Mouse (Mus musculus) ovary, adult 10 weeks (tissue): ENCODE results near the gene Atrnl1. TPM values are rescaled to one million over a fixed set of nuclear protein-coding genes. Genes with fewer than 3 reads are reported as not detected.

Source experiments
- polyA plus RNA-seq: library from polyadenylated mRNA; stranded (reverse); fragments of 350-450 nt; fragmentation: Illumina TruSeq; extraction: RNeasy Lipid Tissue Mini Kit (QIAGEN cat#74804); gene quantifications from one replicate; pipeline ENCODE4 v1.2.3, GENCODE M21; 2014

Gene Atrnl1
- 70.3 TPM for polyA plus RNA-seq

DNA sequence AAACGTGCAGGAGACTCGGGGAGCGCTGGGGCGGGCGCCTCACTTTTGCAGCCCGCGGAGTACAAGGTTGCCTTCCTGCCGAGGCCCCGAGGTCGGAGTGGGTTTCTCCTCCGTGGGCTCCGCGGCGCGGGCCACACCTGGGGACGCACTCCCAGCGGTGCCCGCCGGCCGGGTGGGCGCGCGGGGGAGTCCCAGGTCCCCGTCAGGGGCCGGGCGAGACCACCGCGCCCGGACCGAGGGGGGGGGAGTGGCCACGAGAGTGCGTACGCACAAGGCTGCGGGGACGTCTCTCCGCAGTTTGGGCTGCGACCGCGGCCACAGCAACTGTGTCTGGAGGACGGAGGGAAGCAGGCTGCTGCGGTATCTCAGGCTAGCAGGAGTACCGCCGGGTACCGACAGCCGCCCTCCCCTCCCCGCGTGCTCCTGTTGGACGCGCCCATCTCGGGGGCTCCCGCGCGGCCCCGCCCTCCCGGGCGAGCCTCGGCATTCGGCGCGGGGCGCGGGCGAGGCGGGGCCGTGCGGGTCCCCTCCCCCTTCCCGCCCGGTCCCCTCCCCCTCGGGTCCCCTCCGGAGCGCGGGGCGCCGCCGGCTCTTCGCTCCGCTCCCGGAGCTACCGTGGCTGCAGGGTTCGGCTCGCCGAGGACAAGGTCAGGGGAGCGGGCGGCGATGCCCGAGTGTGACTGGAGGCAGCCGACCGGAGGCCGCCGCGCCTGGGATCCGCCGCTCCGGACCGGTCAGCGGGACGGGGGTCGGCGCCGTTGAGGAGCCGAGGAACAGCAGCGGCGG is at the start of gene Atrnl1:
Gene Atrnl1, plus strand, starts transcription at position 559 of the 786 bp plus-strand sequence.

Other genes with a start within 250 kb of the Atrnl1 start
- gene Trub1, start 158.1 kb upstream of the Atrnl1 start, polyA plus RNA-seq: 20.3 TPM